Mouse (Mus musculus) stomach, embryonic 15.5 days (tissue): ENCODE data around the gene Cercam. TPM values are rescaled to one million over a fixed set of nuclear protein-coding genes. Genes with fewer than 3 reads are reported as not detected.

Source experiments
- ATAC-seq: fragments of 200-750 bp; cut with Nextera tagmentation; 2 replicates; pipeline ENCODE4 v1.8.0; 2017; ENCODE audit warnings: low read depth, moderate number of reproducible peaks, moderate TSS enrichment; ENCODE audit not compliant: insufficient read depth, low FRiP score
- H3K27ac ChIP-seq: fragments of 300-500 bp; sonication (generic); 2 replicates; pipeline ENCODE4 v1.5.1; 2015; ENCODE audit warnings: mild to moderate bottlenecking, inconsistent platforms
- H3K27me3 ChIP-seq: fragments of 300-500 bp; sonication (generic); replicated peaks from 2 replicates; pipeline ENCODE4 v1.6.1; 2015; ENCODE audit warnings: inconsistent platforms
- H3K36me3 ChIP-seq: fragments of 300-500 bp; sonication (generic); 2 replicates; pipeline ENCODE4 v1.6.1; 2015; ENCODE audit warnings: inconsistent platforms
- H3K4me1 ChIP-seq: fragments of 300-500 bp; sonication (generic); 2 replicates; pipeline ENCODE4 v1.6.1; 2015; ENCODE audit warnings: inconsistent platforms
- H3K4me2 ChIP-seq: fragments of 300-500 bp; sonication (generic); 2 replicates; pipeline ENCODE4 v1.6.1; 2015; ENCODE audit warnings: mild to moderate bottlenecking, inconsistent platforms
- H3K4me3 ChIP-seq: fragments of 300-500 bp; sonication (generic); replicated peaks from 2 replicates; pipeline ENCODE4 v1.5.1; 2015; ENCODE audit warnings: inconsistent platforms
- H3K9ac ChIP-seq: fragments of 300-500 bp; sonication (generic); 2 replicates; pipeline ENCODE4 v1.6.1; 2015; ENCODE audit warnings: inconsistent platforms
- H3K9me3 ChIP-seq: fragments of 300-500 bp; sonication (generic); 2 replicates; pipeline ENCODE4 v1.6.1; 2016; ENCODE audit warnings: inconsistent platforms
- WGBS: fragments of 180-500 bp; shearing (Covaris S2); methylation state at CpG from one replicate; pipeline ENCODE4 v1.1.7; 2015; 5-methylcytosine and 5-hydroxymethylcytosine counted together
- microRNA-seq: library from miRNA; unstranded; fragments of <30 nt; microRNA quantifications from one replicate; pipeline ENCODE4, GENCODE M21; 2016
- polyA plus RNA-seq: library from polyadenylated mRNA; unstranded; fragments of >200 nt; fragmentation: Nextera tagmentation; extraction: Ambion mirVana; gene quantifications from 2 replicates; pipeline ENCODE4 v1.2.1, GENCODE M21; 2015

Cercam gene
- polyA plus RNA-seq, 1 experiment from 2014 or later = 29.4 TPM

GRCm38 (mm10) chr2:29917621-29918020 is 48.7 kb downstream of the Cercam start:
- H3K4me2 ChIP-seq = no peak overlapping the region
- no peaks in the 10 kb centered on the region for H3K9me3 ChIP-seq
- no peak overlapping the region for H3K4me3 ChIP-seq
- no peak overlapping the region for H3K27ac ChIP-seq
- H3K27me3 ChIP-seq = no peaks in the 10 kb centered on the region
- no peak overlapping the region for H3K9ac ChIP-seq
- H3K4me1 ChIP-seq = no peaks in the 10 kb centered on the region
- peak; percentile 84; the same call in 1 of the 2 replicates for ATAC-seq
- peaks cover 60% of the 10 kb centered on the region for H3K36me3 ChIP-seq
- 88% methylated on average over 11 of the region's 11 CpGs for WGBS

- WGBS = 41% methylated on average over 11 of the region's 11 CpGs
- H3K27me3 ChIP-seq = no peaks in the 10 kb centered on the region
- no peak overlapping the region for H3K9ac ChIP-seq
- H3K36me3 ChIP-seq = peaks cover 66% of the 10 kb centered on the region
- H3K27ac ChIP-seq = 0 out of 2 replicates have a peak overlapping the region, but pooled peaks have one; percentile 16
- H3K4me1 ChIP-seq = no peaks in the 10 kb centered on the region
- no peaks in the 10 kb centered on the region for H3K9me3 ChIP-seq
- H3K4me2 ChIP-seq = no peak overlapping the region
- no peak for ATAC-seq
- no peak overlapping the region for H3K4me3 ChIP-seq
These were observed 53.0 kb downstream of the Cercam start for GRCm38 (mm10) chr2:29922011-29922410.

- peaks cover 63% of the 10 kb centered on the region for H3K36me3 ChIP-seq
- no peaks in the 10 kb centered on the region for H3K9me3 ChIP-seq
- WGBS = 87% methylated on average over 5 of the region's 5 CpGs
- no peak for ATAC-seq
- no peak overlapping the region for H3K4me2 ChIP-seq
- no peaks in the 10 kb centered on the region for H3K27me3 ChIP-seq
- no peak overlapping the region for H3K9ac ChIP-seq
- no peak overlapping the region for H3K4me3 ChIP-seq
- H3K27ac ChIP-seq = no peak overlapping the region
- no peaks in the 10 kb centered on the region for H3K4me1 ChIP-seq
These were observed 57.6 kb downstream of the Cercam start for GRCm38 (mm10) chr2:29926542-29926941.

- 83% methylated on average over 10 of the region's 10 CpGs for WGBS
- H3K4me3 ChIP-seq = no peak overlapping the region
- H3K9me3 ChIP-seq = no peaks in the 10 kb centered on the region
- no peak overlapping the region for H3K9ac ChIP-seq
- no peaks in the 10 kb centered on the region for H3K4me1 ChIP-seq
- no peak overlapping the region for H3K27ac ChIP-seq
- no peaks in the 10 kb centered on the region for H3K27me3 ChIP-seq
- ATAC-seq = no peak
- peaks cover 33% of the 10 kb centered on the region for H3K36me3 ChIP-seq
- H3K4me2 ChIP-seq = no peak overlapping the region
These were observed 61.5 kb downstream of the Cercam start for GRCm38 (mm10) chr2:29930506-29930905.

DNA sequence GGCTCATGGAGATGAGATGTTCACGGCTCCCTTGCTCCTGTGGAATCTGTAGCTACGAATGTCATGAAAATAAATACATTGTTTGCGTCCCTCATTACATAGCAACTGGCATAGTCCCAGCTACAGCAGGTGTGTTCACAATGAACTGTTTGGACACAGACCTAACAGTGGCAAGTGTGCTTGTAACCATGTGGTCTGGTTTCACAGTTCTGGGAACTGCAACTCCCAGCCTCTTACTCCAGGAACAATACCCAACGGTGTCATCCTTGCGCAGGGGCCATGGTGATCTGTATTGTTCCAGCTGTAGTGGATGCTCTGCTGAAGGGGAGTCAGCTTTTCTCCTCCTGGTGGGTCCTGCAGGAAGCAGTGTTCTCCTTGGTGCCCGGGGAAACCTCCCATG is 62.2 kb downstream of the Cercam start:
- no peak overlapping the region for H3K27ac ChIP-seq
- H3K9ac ChIP-seq = no peak overlapping the region
- 89% methylated on average over 6 of the region's 6 CpGs for WGBS
- H3K4me1 ChIP-seq = peaks cover 3% of the 10 kb centered on the region; the same call in 1 of the 2 replicates
- H3K4me2 ChIP-seq = no peak overlapping the region
- no peak overlapping the region for H3K4me3 ChIP-seq
- peaks cover 26% of the 10 kb centered on the region for H3K36me3 ChIP-seq
- no peaks in the 10 kb centered on the region for H3K27me3 ChIP-seq
- no peak for ATAC-seq
- no peaks in the 10 kb centered on the region for H3K9me3 ChIP-seq

Small RNA genes lying within 50 kb of the gene (microRNA-seq; reads per million reads assigned to microRNA genes)
- gene Mir219a-2 (not detected), gene Mir219b (not detected)

Other genes with a start within 250 kb of the Cercam start
- 12.7 and 14.5 TPM in 2 replicates for gene Rapgef1, start 249.4 kb upstream of the Cercam start, polyA plus RNA-seq
- 2.4 and 2.9 TPM in 2 replicates for gene Gm13420, start 117.5 kb upstream of the Cercam start, polyA plus RNA-seq
- gene Gm13547, start 109.9 kb upstream of the Cercam start, polyA plus RNA-seq = not detected in 2 replicates
- gene Coq4, start 81.7 kb upstream of the Cercam start, polyA plus RNA-seq = 33.3 and 35.7 TPM in 2 replicates
- 32.2 and 36.3 TPM in 2 replicates for gene Trub2, start 80.7 kb upstream of the Cercam start, polyA plus RNA-seq
- gene Slc27a4, start 66.5 kb upstream of the Cercam start, polyA plus RNA-seq = 19.7 and 21.3 TPM in 2 replicates
- 19.1 and 20.0 TPM in 2 replicates for gene Urm1, start 49.1 kb upstream of the Cercam start, polyA plus RNA-seq
- 53.6 and 53.8 TPM in 2 replicates for gene Odf2, start 20.1 kb downstream of the Cercam start, polyA plus RNA-seq
- gene Gle1, start 66.3 kb downstream of the Cercam start, polyA plus RNA-seq = 49.3 and 51.8 TPM in 2 replicates
- gene Sptan1, start 96.4 kb downstream of the Cercam start, polyA plus RNA-seq = 74.3 and 78.5 TPM in 2 replicates
- 27.2 and 27.9 TPM in 2 replicates for gene Wdr34, start 179.7 kb downstream of the Cercam start, polyA plus RNA-seq
- 426 and 452 TPM in 2 replicates for gene Set, start 188.2 kb downstream of the Cercam start, polyA plus RNA-seq
- gene Pkn3, start 208.5 kb downstream of the Cercam start, polyA plus RNA-seq = 7.9 and 10.5 TPM in 2 replicates
- 46.5 and 47.1 TPM in 2 replicates for gene Zdhhc12, start 224.5 kb downstream of the Cercam start, polyA plus RNA-seq